Mouse (Mus musculus) olfactory bulb, adult 2 months (tissue): ENCODE data around the gene Abtb2.

Experiments used
- CTCF ChIP-seq: fragments of 200-500 bp; IDR thresholded peaks from 2 replicates; pipeline ENCODE4 v1.5.1; 2012; ENCODE audit warnings: low read depth, mild to moderate bottlenecking, low read length, moderate library complexity; ENCODE audit not compliant: insufficient read depth
- POLR2A ChIP-seq: fragments of 200-500 bp; IDR thresholded peaks from 2 replicates; pipeline ENCODE4 v1.6.1; 2012; ENCODE audit warnings: mild to moderate bottlenecking, low read depth, low read length, moderate library complexity; ENCODE audit not compliant: insufficient read depth

- TF ChIP-seq CTCF (no peak), POLR2A (no peak)
Measured at GRCm38 (mm10) chr2:103594592-103595011, 28.5 kb downstream of the Abtb2 start.
